Mouse (Mus musculus): ENCODE measurements around the gene Pdxp.

The Pdxp gene

GRCm38 (mm10) chr15:78928539-78928938 is 14.8 kb downstream of the Pdxp start:
- no peak for DNase-seq

- DNase-seq, result no peak
Observed at GRCm38 (mm10) chr15:78930192-78930706, 16.5 kb downstream of the Pdxp start.

GRCm38 (mm10) chr15:78930801-78931426 is 17.2 kb downstream of the Pdxp start:
- no peak for DNase-seq

GRCm38 (mm10) chr15:78931577-78931976 is 17.9 kb downstream of the Pdxp start:
- DNase-seq, result peak; percentile 77

- DNase-seq, result peak; percentile 90
Observed at GRCm38 (mm10) chr15:78934784-78935320, 21.1 kb downstream of the Pdxp start, which contains the start of gene Nol12. Gene Nol12 (plus strand): TSS chr15:78934933.

- DNase-seq, result no peak
Observed at GRCm38 (mm10) chr15:78936403-78936802, 22.7 kb downstream of the Pdxp start.

- DNase-seq, result no peak
Observed at GRCm38 (mm10) chr15:78937311-78937710, 23.6 kb downstream of the Pdxp start.

GRCm38 (mm10) chr15:78937963-78938362 is 24.2 kb downstream of the Pdxp start:
- DNase-seq, result no peak

- no peak for DNase-seq
Observed at GRCm38 (mm10) chr15:78940325-78940724, 26.6 kb downstream of the Pdxp start.

GRCm38 (mm10) chr15:78942663-78943062 is 28.9 kb downstream of the Pdxp start:
- peak; percentile 92 for DNase-seq

- DNase-seq, result no peak
Observed at GRCm38 (mm10) chr15:78946232-78946631, 32.5 kb downstream of the Pdxp start.

GRCm38 (mm10) chr15:78947657-78948056 is 33.9 kb downstream of the Pdxp start, which contains the start of gene Triobp:
Gene Triobp (plus strand): TSS chr15:78947724.
- peak; percentile 95 for DNase-seq

GRCm38 (mm10) chr15:78948152-78948725 is 34.5 kb downstream of the Pdxp start:
- no peak for DNase-seq

- no peak for DNase-seq
Observed at GRCm38 (mm10) chr15:78948883-78949282, 35.2 kb downstream of the Pdxp start.

GRCm38 (mm10) chr15:78955663-78956062 is 41.9 kb downstream of the Pdxp start:
- no peak for DNase-seq

GRCm38 (mm10) chr15:78956351-78956750 is 42.6 kb downstream of the Pdxp start:
- DNase-seq, result peak; percentile 36

GRCm38 (mm10) chr15:78957021-78957420 is 43.3 kb downstream of the Pdxp start:
- no peak for DNase-seq

- no peak for DNase-seq
Observed at GRCm38 (mm10) chr15:78959537-78959936, 45.8 kb downstream of the Pdxp start.

- peak; percentile 44 for DNase-seq
Observed at GRCm38 (mm10) chr15:78960088-78960487, 46.4 kb downstream of the Pdxp start.

GRCm38 (mm10) chr15:78962885-78963284 is 49.2 kb downstream of the Pdxp start:
- peak; percentile 91 for DNase-seq

All from lung, postnatal 10 days (tissue).